Mouse (Mus musculus) MEL (cell line): Measurements from ENCODE around the gene 9130409I23Rik. TPM values are rescaled to one million over a fixed set of nuclear protein-coding genes. Genes with fewer than 3 reads are reported as not detected.

ENCODE experiments used
- DNase-seq: peaks from one replicate; pipeline ENCODE4 v3.0.0; 2011; ENCODE audit warnings: low read depth, low spot score
- H3K27ac ChIP-seq: 2 replicates; pipeline ENCODE4 v1.5.1; 2012; ENCODE audit warnings: low read depth, mild to moderate bottlenecking, control low read depth, low read length, moderate library complexity; ENCODE audit not compliant: control insufficient read depth
- H3K27me3 ChIP-seq, 2 experiments: fragments of 150-350 bp in 1 of 2; sonication (generic) in 1 of 2; 2 replicates each; pipeline ENCODE4 v1.6.1; 2012; ENCODE audit warnings: low read length in 2 of 2, mild to moderate bottlenecking in 2 of 2, improper control_type of control experiment in 1 of 2, moderate library complexity in 1 of 2; ENCODE audit not compliant: insufficient read depth in 2 of 2, control insufficient read depth in 1 of 2
- H3K36me3 ChIP-seq, 2 experiments: 2 replicates each; pipeline ENCODE4 v1.6.1; 2012 to 2014; ENCODE audit warnings: low read length in 2 of 2, improper control_type of control experiment in 1 of 2, inconsistent platforms in 1 of 2, mild to moderate bottlenecking in 1 of 2; ENCODE audit not compliant: insufficient read depth in 2 of 2, control insufficient read depth in 1 of 2
- H3K4me1 ChIP-seq, 2 experiments: fragments of 150-350 bp in 1 of 2; sonication (generic) in 1 of 2; 2 replicates each; pipeline ENCODE4 v1.6.1; 2012; ENCODE audit warnings: low read length in 2 of 2, improper control_type of control experiment in 1 of 2, mild to moderate bottlenecking in 1 of 2; ENCODE audit not compliant: insufficient read depth in 2 of 2, control insufficient read depth in 1 of 2
- H3K4me3 ChIP-seq, 2 experiments: fragments of 150-350 bp in 1 of 2; sonication (generic) in 1 of 2; 2 replicates each; pipeline ENCODE4 v1.5.1; 2012; ENCODE audit warnings: low read depth in 2 of 2, low read length in 2 of 2, mild to moderate bottlenecking in 2 of 2, moderate library complexity in 2 of 2, control low read depth in 1 of 2, improper control_type of control experiment in 1 of 2; ENCODE audit not compliant: control insufficient read depth in 1 of 2, insufficient read depth in 1 of 2
- H3K79me2 ChIP-seq: 2 replicates; pipeline ENCODE4 v1.6.1; 2012; ENCODE audit warnings: mild to moderate bottlenecking, low read length, moderate library complexity; ENCODE audit not compliant: control insufficient read depth, poor library complexity, insufficient read depth
- H3K9ac ChIP-seq: 2 replicates; pipeline ENCODE4 v1.6.1; 2012; ENCODE audit warnings: low read depth, mild to moderate bottlenecking, control low read depth, low read length, moderate library complexity; ENCODE audit not compliant: control insufficient read depth, poor library complexity, severe bottlenecking
- H3K9me3 ChIP-seq: fragments of 150-350 bp; sonication (generic); replicated peaks from 2 replicates; pipeline ENCODE4 v1.6.1; 2012; ENCODE audit warnings: mild to moderate bottlenecking, low read length, improper control_type of control experiment, moderate library complexity; ENCODE audit not compliant: insufficient read depth
- BHLHE40 ChIP-seq: IDR thresholded peaks from 2 replicates; pipeline ENCODE4 v1.6.1; 2012; ENCODE audit warnings: low read depth, mild to moderate bottlenecking, inconsistent platforms, low read length, improper control_type of control experiment, borderline replicate concordance
- CHD1 ChIP-seq: IDR thresholded peaks from 2 replicates; pipeline ENCODE4 v1.6.1; 2012; ENCODE audit warnings: low read depth, mild to moderate bottlenecking, inconsistent platforms, low read length, improper control_type of control experiment
- CHD2 ChIP-seq: IDR thresholded peaks from 2 replicates; pipeline ENCODE4 v1.6.1; 2011; ENCODE audit warnings: low read length, improper control_type of control experiment
- CTCF ChIP-seq, 3 experiments: IDR thresholded peaks in 2 of 3; conservative IDR thresholded peaks in 1 of 3; 2 replicates each; pipeline ENCODE4 v1.5.1; 2011 to 2012; ENCODE audit warnings: low read length in 3 of 3, low read depth in 2 of 3, mild to moderate bottlenecking in 2 of 3, improper control_type of control experiment in 1 of 3, inconsistent platforms in 1 of 3, mixed read lengths in 1 of 3, moderate library complexity in 1 of 3; ENCODE audit not compliant: control insufficient read depth in 1 of 3, insufficient read depth in 1 of 3, poor library complexity in 1 of 3, severe bottlenecking in 1 of 3
- E2F4 ChIP-seq: IDR thresholded peaks from 2 replicates; pipeline ENCODE4 v1.6.1; 2011; ENCODE audit warnings: low read depth, low read length, improper control_type of control experiment, borderline replicate concordance
- ELF1 ChIP-seq: IDR thresholded peaks from 2 replicates; pipeline ENCODE4 v1.6.1; 2014; ENCODE audit warnings: low read depth, mild to moderate bottlenecking, inconsistent platforms, low read length, improper control_type of control experiment, moderate library complexity
- EP300 ChIP-seq, 2 experiments: IDR thresholded peaks; 2 replicates each; pipeline ENCODE4 v1.6.1; 2011; ENCODE audit warnings: improper control_type of control experiment in 2 of 2, low read length in 2 of 2, low read depth in 1 of 2, mild to moderate bottlenecking in 1 of 2
- GABPA ChIP-seq: IDR thresholded peaks from 2 replicates; pipeline ENCODE4 v1.6.1; 2012; ENCODE audit warnings: low read depth, mild to moderate bottlenecking, inconsistent platforms, low read length, improper control_type of control experiment, moderate library complexity
- GATA1 ChIP-seq: IDR thresholded peaks from 2 replicates; pipeline ENCODE4 v1.6.1; 2011; ENCODE audit warnings: low read depth, low read length, improper control_type of control experiment
- JUND ChIP-seq: IDR thresholded peaks from 2 replicates; pipeline ENCODE4 v1.6.1; 2011; ENCODE audit warnings: low read depth, mild to moderate bottlenecking, improper control_type of control experiment, low read length
- KAT2A ChIP-seq: conservative IDR thresholded peaks from 2 replicates; pipeline ENCODE4 v1.6.1; 2012; ENCODE audit warnings: low read depth, low read length, improper control_type of control experiment, inconsistent platforms
- MAFK ChIP-seq: IDR thresholded peaks from 2 replicates; pipeline ENCODE4 v1.6.1; 2011; ENCODE audit warnings: low read depth, mild to moderate bottlenecking, low read length, improper control_type of control experiment, borderline replicate concordance
- MAX ChIP-seq: IDR thresholded peaks from 2 replicates; pipeline ENCODE4 v1.6.1; 2011; ENCODE audit warnings: low read length, improper control_type of control experiment
- MAZ ChIP-seq: IDR thresholded peaks from 2 replicates; pipeline ENCODE4 v1.6.1; 2012; ENCODE audit warnings: low read depth, mild to moderate bottlenecking, inconsistent platforms, low read length, improper control_type of control experiment
- MEF2A ChIP-seq: IDR thresholded peaks from 2 replicates; pipeline ENCODE4 v1.6.1; 2014; ENCODE audit warnings: low read depth, mild to moderate bottlenecking, inconsistent platforms, low read length, improper control_type of control experiment; ENCODE audit not compliant: poor library complexity, insufficient replicate concordance, severe bottlenecking; ENCODE audit errors: extremely low read depth
- MXI1 ChIP-seq: IDR thresholded peaks from 2 replicates; pipeline ENCODE4 v1.6.1; 2011; ENCODE audit warnings: mild to moderate bottlenecking, low read depth, low read length, improper control_type of control experiment
- MYB ChIP-seq: IDR thresholded peaks from 2 replicates; pipeline ENCODE4 v1.6.1; 2011; ENCODE audit warnings: mild to moderate bottlenecking, low read depth, low read length, improper control_type of control experiment
- NELFE ChIP-seq: IDR thresholded peaks from 2 replicates; pipeline ENCODE4 v1.6.1; 2011; ENCODE audit warnings: low read depth, low read length, improper control_type of control experiment
- NRF1 ChIP-seq: IDR thresholded peaks from 2 replicates; pipeline ENCODE4 v1.6.1; 2014; ENCODE audit warnings: low read depth, mild to moderate bottlenecking, inconsistent platforms, low read length, improper control_type of control experiment, moderate library complexity; ENCODE audit not compliant: poor library complexity, insufficient read depth, severe bottlenecking
- POLR2AphosphoS2 ChIP-seq: IDR thresholded peaks from 2 replicates; pipeline ENCODE4 v1.6.1; 2011; ENCODE audit warnings: low read length, improper control_type of control experiment
- POLR2AphosphoS5 ChIP-seq: IDR thresholded peaks from 2 replicates; pipeline ENCODE4 v1.6.1; 2012; ENCODE audit warnings: low read depth, borderline replicate concordance, mild to moderate bottlenecking, inconsistent platforms, low read length, moderate library complexity, mixed read lengths
- RCOR1 ChIP-seq: IDR thresholded peaks from 2 replicates; pipeline ENCODE4 v1.6.1; 2012; ENCODE audit warnings: low read depth, mild to moderate bottlenecking, inconsistent platforms, low read length, improper control_type of control experiment
- SIN3A ChIP-seq: IDR thresholded peaks from 2 replicates; pipeline ENCODE4 v1.6.1; 2012; ENCODE audit warnings: low read length, improper control_type of control experiment, inconsistent platforms
- SMC3 ChIP-seq: IDR thresholded peaks from 2 replicates; pipeline ENCODE4 v1.6.1; 2011; ENCODE audit warnings: low read depth, low read length, improper control_type of control experiment
- TAL1 ChIP-seq: IDR thresholded peaks from 2 replicates; pipeline ENCODE4 v1.6.1; 2012; ENCODE audit warnings: mild to moderate bottlenecking, inconsistent platforms, low read length, moderate library complexity, mixed read lengths
- TCF12 ChIP-seq: IDR thresholded peaks from 2 replicates; pipeline ENCODE4 v1.6.1; 2014; ENCODE audit warnings: low read depth, mild to moderate bottlenecking, inconsistent platforms, low read length, improper control_type of control experiment, moderate library complexity
- UBTF ChIP-seq: IDR thresholded peaks from 2 replicates; pipeline ENCODE4 v1.6.1; 2012; ENCODE audit warnings: low read depth, mild to moderate bottlenecking, inconsistent platforms, low read length, improper control_type of control experiment, moderate library complexity, borderline replicate concordance; ENCODE audit not compliant: insufficient read depth
- USF1 ChIP-seq: IDR thresholded peaks from 2 replicates; pipeline ENCODE4 v1.6.1; 2014; ENCODE audit warnings: low read depth, mild to moderate bottlenecking, inconsistent platforms, low read length, improper control_type of control experiment, moderate library complexity
- ZKSCAN1 ChIP-seq: IDR thresholded peaks from 2 replicates; pipeline ENCODE4 v1.6.1; 2012; ENCODE audit warnings: low read depth, mild to moderate bottlenecking, inconsistent platforms, low read length, improper control_type of control experiment, moderate library complexity
- ZNF384 ChIP-seq: IDR thresholded peaks from 2 replicates; pipeline ENCODE4 v1.6.1; 2012; ENCODE audit warnings: low read depth, mild to moderate bottlenecking, inconsistent platforms, low read length, improper control_type of control experiment
- polyA plus RNA-seq, 2 experiments: library from polyadenylated mRNA; stranded (reverse) in 1 of 2; unstranded in 1 of 2; fragments of >175 nt in 1 of 2; fragments of >200 nt in 1 of 2; gene quantifications; 2 replicates each; pipeline versions ENCODE4 v1.2.1 to v1.2.4; 2012; ENCODE audit warnings: low replicate concordance in 2 of 2, low read depth in 1 of 2; ENCODE audit not compliant: insufficient read length in 2 of 2, insufficient read depth in 1 of 2, missing spikeins in 1 of 2
- total RNA-seq: library from RNA; depleted of rRNA; stranded (reverse); fragments of 300-350 nt; gene quantifications from 2 replicates; pipeline ENCODE4 v1.2.3, GENCODE M21; 2012

9130409I23Rik gene
- total and polyA plus RNA-seq, 3 experiments = not detected

GRCm38 (mm10) chr1:181052898-181053297 lies 1.9 kb downstream of the 9130409I23Rik start:
- Histone ChIP-seq H3K27ac (no peak overlapping the region), H3K9ac (no peak overlapping the region), H3K9me3 (no peaks in the 10 kb centered on the region), H3K27me3 (no peaks in the 10 kb centered on the region), H3K4me1 (peaks cover 0 to 4% of the 10 kb centered on the region in 2 experiments; a peak in 2 of 4 replicates), H3K79me2 (no peaks in the 10 kb centered on the region), H3K36me3 (peaks cover 0 to 4% of the 10 kb centered on the region in 2 experiments; a peak in 2 of 4 replicates), H3K4me3 (no peak overlapping the region)
- TF ChIP-seq ELF1 (no peak), USF1 (no peak), NRF1 (no peak), POLR2AphosphoS2 (no peak), ZKSCAN1 (no peak), MAX (no peak), CHD1 (no peak), EP300 (IDR thresholded peaks at IDR 0.05; ENCODE audit: low read depth in 1 of 2, low read length in 2 of 2) (peak; percentile 14 to 51; a peak in 2 of 4 replicates), POLR2AphosphoS5 (no peak), RCOR1 (peak; percentile 52; the same call in 1 of the 2 replicates), TCF12 (0 out of 2 replicates have a peak, but pooled peaks have one; percentile 22), MXI1 (no peak), SIN3A (no peak), E2F4 (no peak), BHLHE40 (no peak), CHD2 (no peak), MAZ (no peak), MAFK (no peak), KAT2A (no peak), ZNF384 (no peak), SMC3 (no peak), NELFE (no peak), GABPA (no peak), MEF2A (no peak), JUND (no peak), MYB (no peak), GATA1 (peak; percentile 58), CTCF (IDR thresholded peaks at IDR 0.05 in 2 of 3, conservative IDR thresholded peaks at IDR 0.05 in 1 of 3; ENCODE audit: control insufficient read depth in 1 of 3, insufficient read depth in 1 of 3, low read depth in 2 of 3, low read length in 3 of 3, poor library complexity in 1 of 3, severe bottlenecking in 1 of 3) (no peak), TAL1 (no peak), UBTF (no peak)
- DNase-seq = peak; percentile 30
